Mouse (Mus musculus) layer of hippocampus, adult 18-20 months (tissue): ENCODE results near the gene Tnfsf12. TPM values are rescaled to one million over a fixed set of nuclear protein-coding genes. Genes with fewer than 3 reads are reported as not detected.
"Not testable (repeated sequence)": the region's sequence is repeated elsewhere in the genome, so short reads cannot be mapped to it uniquely, and the experiment has no call there.

Experiments
- DNase-seq, 2 experiments: peaks; one replicate each; pipeline ENCODE4 v3.0.0; 2022; ENCODE audit warnings: low spot score in 2 of 2
- total RNA-seq, 2 experiments: library from RNA; stranded (reverse); gene quantifications; 2 replicates each; pipeline ENCODE4 v1.2.3; 2021

The Tnfsf12 gene
- total RNA-seq, 2 experiments from 2014 or later: 11.4 to 12.4 TPM

GRCm38 (mm10) chr11:69706775-69707479, 11.3 kb upstream of the Tnfsf12 start:
- peak in 1 of 2 experiments; percentile 24 for DNase-seq

GRCm38 (mm10) chr11:69704613-69705010, 9.0 kb upstream of the Tnfsf12 start:
- DNase-seq: no peak

- no peak for DNase-seq
Observed at GRCm38 (mm10) chr11:69703814-69704612, 8.4 kb upstream of the Tnfsf12 start.

GRCm38 (mm10) chr11:69703381-69703780, 7.7 kb upstream of the Tnfsf12 start:
- DNase-seq: not testable (repeated sequence)

- not testable (repeated sequence) for DNase-seq
Observed at GRCm38 (mm10) chr11:69702886-69703285, 7.2 kb upstream of the Tnfsf12 start.

GRCm38 (mm10) chr11:69699595-69699994, 3.9 kb upstream of the Tnfsf12 start:
- DNase-seq: no peak

- DNase-seq: no peak
Observed at GRCm38 (mm10) chr11:69698574-69698973, 2.9 kb upstream of the Tnfsf12 start.

- no peak for DNase-seq
Observed at GRCm38 (mm10) chr11:69697396-69697795, 1.7 kb upstream of the Tnfsf12 start.

GRCm38 (mm10) chr11:69695046-69695360, 646 bp downstream of the Tnfsf12 start:
- DNase-seq: no peak

- no peak for DNase-seq
Observed at GRCm38 (mm10) chr11:69693421-69693965, 2.2 kb downstream of the Tnfsf12 start.

GRCm38 (mm10) chr11:69692863-69693262, 2.8 kb downstream of the Tnfsf12 start:
- DNase-seq: no peak

- no peak for DNase-seq
Observed at GRCm38 (mm10) chr11:69692196-69692811, 3.3 kb downstream of the Tnfsf12 start.

GRCm38 (mm10) chr11:69689891-69690290, 5.8 kb downstream of the Tnfsf12 start:
- no peak for DNase-seq

- no peak for DNase-seq
Observed at GRCm38 (mm10) chr11:69687061-69687460, 8.6 kb downstream of the Tnfsf12 start.

- peak in 1 of 2 experiments; percentile 68 for DNase-seq
Observed at GRCm38 (mm10) chr11:69686377-69686776, 9.3 kb downstream of the Tnfsf12 start.

- peak in 1 of 2 experiments; percentile 63 for DNase-seq
Observed at GRCm38 (mm10) chr11:69685526-69686148, 10.0 kb downstream of the Tnfsf12 start, which contains the start of gene Tnfsf13. Gene Tnfsf13, minus strand, starts transcription at chr11:69685784.

- DNase-seq: no peak
Observed at GRCm38 (mm10) chr11:69684936-69685335, 10.7 kb downstream of the Tnfsf12 start.

GRCm38 (mm10) chr11:69684128-69684745, 11.4 kb downstream of the Tnfsf12 start:
- DNase-seq: no peak

GRCm38 (mm10) chr11:69683576-69683975, 12.1 kb downstream of the Tnfsf12 start:
- DNase-seq: no peak

- DNase-seq: peak; percentile 80 to 94
Observed at GRCm38 (mm10) chr11:69682840-69683533, 12.7 kb downstream of the Tnfsf12 start.
